Comparison of ENCODE assay signal across 8 mouse cellular contexts in the genomic region with DNA sequence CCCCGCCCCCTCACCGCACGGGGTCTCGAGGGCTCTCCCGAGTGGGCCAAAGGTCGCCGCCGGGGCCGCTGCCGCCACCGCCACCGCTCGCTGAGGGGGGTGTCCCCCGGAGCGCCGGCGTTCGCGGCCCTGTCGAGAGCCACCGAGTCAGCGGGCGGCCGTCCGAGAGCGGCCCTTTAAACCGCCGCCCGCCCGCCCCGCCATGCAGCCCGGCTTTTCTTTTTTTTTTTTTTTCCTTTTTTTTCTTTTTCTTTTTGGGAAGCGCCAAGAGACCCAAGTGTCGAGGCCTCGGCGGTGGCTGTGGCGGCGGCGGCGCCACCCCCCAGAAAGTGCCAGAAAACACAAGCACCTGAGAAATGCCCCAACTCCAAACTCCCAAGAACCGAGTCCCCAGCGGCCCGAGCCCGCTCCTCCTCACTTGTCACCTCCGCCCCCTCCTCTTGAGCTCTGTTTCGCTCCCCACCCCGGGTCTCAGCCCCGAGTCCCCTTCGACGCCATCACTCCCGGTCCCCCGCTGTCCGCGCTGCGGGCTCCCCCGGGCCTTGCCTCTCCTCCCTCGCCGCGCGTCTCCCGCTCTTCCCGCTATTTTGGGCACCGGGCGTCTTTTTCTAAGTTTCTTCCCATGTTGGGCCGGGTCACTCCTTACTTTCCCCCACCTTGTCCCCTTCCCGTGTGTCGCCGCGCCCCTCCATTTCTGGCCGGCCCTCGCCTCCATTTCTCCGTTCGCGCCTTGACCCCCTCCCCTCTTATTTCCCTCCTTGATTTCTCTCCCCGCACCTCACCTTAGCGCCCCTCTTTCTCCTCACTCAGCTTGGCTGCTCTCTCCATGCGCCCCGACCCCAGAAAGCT. TPM values are rescaled to one million over a fixed set of nuclear protein-coding genes. Genes with fewer than 3 reads are reported as not detected.
DNase-seq lines count a peak whose midpoint lies in the region; ATAC-seq lines count a peak whose summit lies in the region.

No protein-coding gene starts in this region.

- H3K4me3 ChIP-seq in forebrain, embryonic 15.5 days = peak overlapping the region; percentile 53
- H3K4me3 ChIP-seq in kidney, embryonic 15.5 days (replicated peaks) = peak overlapping the region; percentile 56
- H3K4me3 ChIP-seq in midbrain, embryonic 10.5 days = peak overlapping the region; percentile 61

- ATAC-seq in forebrain, embryonic 15.5 days (replicated peaks) = no peak
- ATAC-seq in kidney, embryonic 15.5 days (replicated peaks; ENCODE audit: low FRiP score) = peak; percentile 10; the same call in 1 of the 2 replicates
- ATAC-seq in frontal cortex, adult (ENCODE audit: low TSS enrichment) = no peak

- H3K4me2 ChIP-seq in forebrain, embryonic 15.5 days (replicated peaks) = peak overlapping the region; percentile 76
- H3K4me2 ChIP-seq in kidney, embryonic 15.5 days = peak overlapping the region; percentile 81

- no peaks in the 10 kb centered on the region for H3K9me3 ChIP-seq in forebrain, embryonic 15.5 days
- H3K9me3 ChIP-seq in kidney, embryonic 15.5 days (replicated peaks) = no peaks in the 10 kb centered on the region
- H3K9me3 ChIP-seq in midbrain, embryonic 10.5 days (replicated peaks) = peaks cover 12% of the 10 kb centered on the region

- no peaks in the 10 kb centered on the region for H3K36me3 ChIP-seq in forebrain, embryonic 15.5 days
- H3K36me3 ChIP-seq in kidney, embryonic 15.5 days = no peaks in the 10 kb centered on the region
- no peaks in the 10 kb centered on the region for H3K36me3 ChIP-seq in midbrain, embryonic 10.5 days

- H3K9ac ChIP-seq in forebrain, embryonic 15.5 days (replicated peaks) = peak overlapping the region; percentile 26; the same call in 1 of the 2 replicates
- H3K9ac ChIP-seq in kidney, embryonic 15.5 days = no peak overlapping the region

- peaks cover 33% of the 10 kb centered on the region for H3K27me3 ChIP-seq in forebrain, embryonic 15.5 days
- H3K27me3 ChIP-seq in kidney, embryonic 15.5 days = peaks cover 67% of the 10 kb centered on the region
- H3K27me3 ChIP-seq in midbrain, embryonic 10.5 days (ENCODE audit: low read depth, poor library complexity, severe bottlenecking) = peaks cover 98% of the 10 kb centered on the region

- peaks cover 12% of the 10 kb centered on the region; the same call in 1 of the 2 replicates for H3K4me1 ChIP-seq in forebrain, embryonic 15.5 days
- H3K4me1 ChIP-seq in kidney, embryonic 15.5 days = peaks cover 14% of the 10 kb centered on the region; the same call in 1 of the 2 replicates
- peaks cover 14% of the 10 kb centered on the region for H3K4me1 ChIP-seq in midbrain, embryonic 10.5 days

- DNase-seq in embryo, embryonic 9.5 days (ENCODE audit: extremely low spot score) = peak; percentile 12
- DNase-seq in embryo, embryonic 10.5 days (ENCODE audit: low spot score) = no peak
- peak; percentile 10 for DNase-seq in R1 (ENCODE audit: low read depth, low spot score)
- DNase-seq in midbrain, embryonic 10.5 days (ENCODE audit: low spot score) = peak; percentile 30
- peak; percentile 40 for DNase-seq in testis, postnatal 14 days (ENCODE audit: low spot score)

- no peak overlapping the region for H3K27ac ChIP-seq in forebrain, embryonic 15.5 days (replicated peaks)
- H3K27ac ChIP-seq in kidney, embryonic 15.5 days = no peak overlapping the region
- peak overlapping the region; percentile 69; the same call in 1 of the 2 replicates for H3K27ac ChIP-seq in midbrain, embryonic 10.5 days (replicated peaks)

- 32% methylated on average over 69 of the region's 78 CpGs for WGBS in forebrain, embryonic 15.5 days
- 23% methylated on average over 75 of the region's 78 CpGs for WGBS in kidney, embryonic 15.5 days
- 26% methylated on average over 51 of the region's 78 CpGs for WGBS in midbrain, embryonic 10.5 days

RNA-seq across cellular contexts. Expression of a gene that starts 0.7 kb away (rescaled TPM):
- polyA plus RNA-seq in forebrain, embryonic 15.5 days (2015; fragmentation: Nextera tagmentation; extraction: Ambion mirVana) = 94.7 and 95.8 TPM in 2 replicates
- polyA plus RNA-seq in kidney, embryonic 15.5 days (2015; fragmentation: Nextera tagmentation; extraction: Ambion mirVana) = 98.2 and 98.7 TPM in 2 replicates
- 133 and 146 TPM in 2 replicates for polyA plus RNA-seq in midbrain, embryonic 10.5 days (2016; fragmentation: Nextera tagmentation; extraction: Ambion mirVana)
